Mouse (Mus musculus) lung, adult 2 months (tissue): ENCODE data around the gene Robo2.

Experiments used
- CTCF ChIP-seq: fragments of 200-500 bp; IDR thresholded peaks from 2 replicates; pipeline ENCODE4 v1.5.1; 2011; ENCODE audit warnings: mild to moderate bottlenecking, low read length, control low read depth; ENCODE audit not compliant: insufficient read depth
- POLR2A ChIP-seq: fragments of 200-500 bp; IDR thresholded peaks from 2 replicates; pipeline ENCODE4 v1.6.1; 2011; ENCODE audit warnings: low read depth, mild to moderate bottlenecking, control low read depth, low read length, borderline replicate concordance; ENCODE audit errors: extremely low read depth

DNA sequence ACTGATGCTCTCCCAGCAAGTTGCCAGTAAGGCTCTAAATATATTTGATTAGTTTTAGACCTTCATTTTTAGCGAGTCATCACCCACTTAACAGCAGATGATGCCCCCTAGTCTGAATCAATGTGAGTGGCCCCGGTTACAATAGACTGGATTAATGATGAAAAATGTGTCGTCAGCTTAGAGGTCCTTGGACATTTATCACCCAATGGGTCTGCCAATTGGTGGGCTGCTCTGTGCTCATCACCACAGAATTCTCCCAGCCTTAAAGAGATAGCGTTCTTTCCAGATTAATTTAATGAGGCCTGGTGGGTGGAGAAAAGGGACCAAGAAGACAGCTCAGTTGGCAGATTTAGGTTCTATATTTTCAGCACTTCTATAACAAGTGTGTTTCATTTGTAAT lies 138.6 kb downstream of the Robo2 start:
- TF ChIP-seq CTCF = no peak
- TF ChIP-seq POLR2A = no peak
